Mouse (Mus musculus) frontal cortex, postnatal 36 days (tissue): ENCODE measurements around the gene Fam110a.
A peak's percentile ranks its signal among the peaks of the same experiment; 100 is the strongest.

ENCODE experiments used
- DNase-seq, 2 experiments: peaks; one replicate each; pipeline ENCODE4 v3.0.0; 2022; ENCODE audit warnings: low spot score in 2 of 2

The Fam110a gene

DNA sequence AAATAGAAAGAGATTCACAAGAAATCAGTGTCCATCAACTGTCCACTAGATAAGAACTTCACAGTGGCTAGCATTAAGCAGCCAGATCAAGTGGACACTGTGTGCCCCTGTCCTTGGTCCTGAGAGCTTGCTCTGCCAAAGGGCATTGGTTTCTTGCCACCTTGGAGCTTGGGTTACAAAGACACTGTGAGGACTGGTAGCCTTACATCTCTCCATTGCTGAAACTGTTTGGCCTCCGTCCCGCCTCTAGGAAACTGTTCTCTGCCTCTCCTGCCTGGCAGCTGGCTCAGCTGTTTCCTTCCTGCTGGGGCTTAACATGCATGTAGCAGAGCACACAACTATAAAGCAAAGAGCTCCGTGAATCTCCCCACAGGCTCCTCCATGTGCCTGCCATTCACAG lies 42.1 kb downstream of the Fam110a start:
- DNase-seq: no peak

DNA sequence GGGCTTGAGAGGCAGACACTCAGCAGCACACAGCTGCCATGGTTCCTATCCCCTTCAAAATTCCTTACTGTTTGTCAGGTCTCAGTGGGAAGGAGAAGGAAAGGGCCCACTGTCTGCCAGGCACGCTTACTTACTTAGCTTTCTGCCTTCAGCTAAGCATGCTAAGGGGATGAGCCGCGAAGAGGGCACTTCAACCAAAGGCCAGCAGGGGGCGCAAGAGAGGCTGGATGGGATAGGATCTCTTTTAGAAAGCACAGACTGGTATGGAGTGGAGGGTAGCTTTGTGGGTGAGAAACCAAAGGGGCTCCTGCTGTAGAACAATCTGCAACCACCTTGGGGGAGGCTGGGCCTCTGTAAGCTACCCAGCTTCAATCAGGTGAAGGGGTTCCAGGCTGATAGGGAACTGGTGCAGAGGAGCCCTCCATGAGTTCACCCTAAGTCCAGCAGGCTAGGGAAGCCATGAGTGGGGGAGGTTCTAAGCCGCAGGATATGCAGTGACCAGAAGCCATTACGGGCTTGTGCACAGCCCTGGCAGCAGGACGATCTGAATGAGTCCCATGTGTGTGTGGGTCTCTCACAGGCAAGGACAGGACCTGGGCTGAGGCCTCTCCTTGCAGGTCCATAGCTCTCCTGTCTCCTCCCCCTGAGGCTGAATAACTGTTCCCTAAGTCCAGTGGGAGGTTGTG lies 49.5 kb downstream of the Fam110a start:
- peak; percentile 66 to 76 for DNase-seq

- no peak for DNase-seq
Observed at GRCm38 (mm10) chr2:151927103-151927502, 52.9 kb downstream of the Fam110a start.

DNA sequence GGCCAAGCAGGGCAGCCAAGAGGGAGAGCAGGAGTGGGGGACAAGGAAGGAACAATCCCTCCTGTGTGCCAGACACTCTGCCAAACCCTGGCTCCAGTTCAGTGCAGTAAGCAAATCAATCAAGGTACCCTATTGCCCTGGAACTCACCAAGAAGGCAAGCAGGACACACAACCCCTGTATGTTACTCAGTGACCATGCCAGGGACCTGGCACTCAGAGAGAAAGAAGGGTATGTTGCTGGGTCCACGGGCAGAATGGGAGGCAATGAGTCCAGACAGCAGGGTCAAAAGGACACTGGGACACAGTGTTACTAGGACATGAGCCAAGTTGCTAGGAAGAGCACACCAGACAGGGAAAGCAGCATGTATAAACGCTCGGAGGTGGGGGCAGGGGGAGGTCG lies 54.3 kb downstream of the Fam110a start:
- DNase-seq: no peak

GRCm38 (mm10) chr2:151924276-151924675 lies 55.7 kb downstream of the Fam110a start:
- DNase-seq: no peak

DNA sequence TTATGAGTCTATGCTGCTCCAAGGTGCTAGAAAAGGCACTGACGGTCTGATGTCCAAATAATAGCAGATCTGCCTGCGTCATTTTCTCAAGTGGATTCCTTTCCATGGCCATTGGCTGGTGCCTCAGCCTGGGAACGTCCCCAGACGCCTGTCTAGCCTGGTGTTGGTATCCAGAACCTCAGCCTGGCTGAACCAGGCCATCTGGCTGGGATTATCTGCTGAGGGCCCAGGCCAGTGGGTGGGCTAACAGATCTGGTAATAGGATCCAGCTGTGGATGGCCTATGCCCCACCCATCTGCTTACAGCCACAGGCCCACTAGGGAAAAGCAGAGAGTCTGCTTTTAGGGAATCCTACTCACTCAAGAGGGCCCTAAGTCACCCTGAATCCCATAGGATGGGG lies 58.4 kb downstream of the Fam110a start:
- DNase-seq: no peak

DNA sequence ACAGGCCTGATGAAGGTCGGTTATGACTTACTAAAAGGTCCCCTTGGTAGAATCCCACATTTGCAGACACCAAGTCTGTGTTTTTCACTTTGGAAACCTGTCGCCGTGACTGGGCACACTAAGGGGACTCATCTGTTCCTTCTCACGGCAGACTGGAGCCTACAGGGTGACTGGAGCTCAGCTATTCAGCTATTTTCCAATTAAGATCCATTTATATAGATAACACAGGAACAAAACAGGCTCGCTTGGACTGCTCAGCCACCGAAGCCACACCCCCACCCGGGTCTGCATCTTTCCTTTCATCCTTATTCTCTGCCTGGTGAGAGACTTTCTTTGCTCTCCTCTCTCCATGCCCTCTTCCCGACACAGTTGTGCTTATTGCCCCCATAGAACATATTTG lies 59.0 kb downstream of the Fam110a start:
- no peak for DNase-seq
